Mouse (Mus musculus): ENCODE results near the gene Vmn1r73. TPM values are rescaled to one million over a fixed set of nuclear protein-coding genes. Genes with fewer than 3 reads are reported as not detected.

Vmn1r73 gene
- not detected for total RNA-seq (2021)
- long read RNA-seq, experiment 1: 0 reads
- long read RNA-seq, experiment 2: 0 reads

DNA sequence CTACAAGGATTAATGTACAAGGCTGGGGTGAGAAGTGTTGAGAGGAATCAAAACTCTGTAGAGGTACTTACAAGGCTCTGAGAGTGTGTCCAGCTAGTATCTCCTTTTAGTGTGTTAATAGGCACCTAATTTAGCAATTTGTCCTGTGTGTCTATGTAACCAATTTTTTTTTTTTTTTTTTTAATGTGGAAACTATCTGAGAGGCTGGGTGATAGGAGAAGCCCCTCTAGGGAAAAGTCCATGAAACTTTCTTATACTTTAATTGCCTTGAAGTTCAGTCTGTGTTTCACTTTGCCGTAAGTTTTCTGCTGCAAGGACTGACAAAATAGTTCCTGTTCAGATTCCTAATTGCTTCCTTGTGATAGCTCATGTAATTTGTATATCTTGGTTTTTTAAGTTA lies at the start of gene Vmn1r73:
TSS of gene Vmn1r73 (plus strand) at position 301 of the 400 bp plus-strand sequence.
- no peak for DNase-seq (ENCODE audit: low spot score in 2 of 2)

Other genes with a start within 250 kb of the Vmn1r73 start
- not detected for gene Zscan4-ps2, start 216.0 kb upstream of the Vmn1r73 start, total RNA-seq (2021)
- not detected for gene Zscan4-ps3, start 121.0 kb upstream of the Vmn1r73 start, total RNA-seq (2021)
- not detected for gene Vmn1r72, start 50.1 kb upstream of the Vmn1r73 start, total RNA-seq (2021)
- gene Vmn1r74, start 103.7 kb downstream of the Vmn1r73 start, total RNA-seq (2021): not detected
- gene Vmn1r75, start 144.4 kb downstream of the Vmn1r73 start, total RNA-seq (2021): not detected
- gene Vmn1r76, start 207.9 kb downstream of the Vmn1r73 start, total RNA-seq (2021): not detected

Data from adrenal gland, postnatal 4 days (tissue).